Mouse (Mus musculus) heart, embryonic 16.5 days (tissue): ENCODE measurements around the gene Lrsam1. TPM values are rescaled to one million over a fixed set of nuclear protein-coding genes. Genes with fewer than 3 reads are reported as not detected.

Experiments
- ATAC-seq: fragments of 200-750 bp; cut with Nextera tagmentation; replicated peaks from 2 replicates; pipeline ENCODE4 v1.8.0; 2017; ENCODE audit warnings: moderate number of reproducible peaks; ENCODE audit not compliant: insufficient read depth, low FRiP score; ENCODE audit errors: extremely low read depth
- H3K27ac ChIP-seq: fragments of 300-500 bp; sonication (generic); 2 replicates; pipeline ENCODE4 v1.5.1; 2014; ENCODE audit warnings: mild to moderate bottlenecking, low read length, control low read depth, moderate library complexity
- H3K27me3 ChIP-seq: fragments of 300-500 bp; sonication (generic); 2 replicates; pipeline ENCODE4 v1.6.1; 2014; ENCODE audit warnings: low read length, mixed read lengths; ENCODE audit not compliant: control insufficient read depth, insufficient read depth
- H3K36me3 ChIP-seq: fragments of 300-500 bp; sonication (generic); 2 replicates; pipeline ENCODE4 v1.6.1; 2014; ENCODE audit not compliant: control insufficient read depth, insufficient read depth
- H3K4me1 ChIP-seq: fragments of 300-500 bp; sonication (generic); 2 replicates; pipeline ENCODE4 v1.6.1; 2014; ENCODE audit warnings: low read length, mixed read lengths; ENCODE audit not compliant: control insufficient read depth, insufficient read depth
- H3K4me2 ChIP-seq: fragments of 300-500 bp; sonication (generic); 2 replicates; pipeline ENCODE4 v1.6.1; 2014; ENCODE audit warnings: low read depth, mild to moderate bottlenecking, control low read depth, low read length
- H3K4me3 ChIP-seq: fragments of 300-500 bp; sonication (generic); 2 replicates; pipeline ENCODE4 v1.5.1; 2014; ENCODE audit warnings: mild to moderate bottlenecking, control low read depth, low read length
- H3K9ac ChIP-seq: fragments of 300-500 bp; sonication (generic); 2 replicates; pipeline ENCODE4 v1.6.1; 2014; ENCODE audit warnings: low read length, control low read depth
- H3K9me3 ChIP-seq: fragments of 300-500 bp; sonication (generic); replicated peaks from 2 replicates; pipeline ENCODE4 v1.6.1; 2016; ENCODE audit warnings: low read length; ENCODE audit not compliant: control insufficient read depth
- WGBS: fragments of 180-500 bp; shearing (Covaris S2); extraction: QIAGEN DNeasy Blood & Tissue Kit; methylation state at CpG from one replicate; pipeline ENCODE4 v1.1.7; 2014; 5-methylcytosine and 5-hydroxymethylcytosine counted together
- polyA plus RNA-seq: library from polyadenylated mRNA; unstranded; fragments of >200 nt; fragmentation: Nextera tagmentation; extraction: Ambion mirVana; gene quantifications from 2 replicates; pipeline ENCODE4 v1.2.1, GENCODE M21; 2015

Gene Lrsam1
- polyA plus RNA-seq, 1 experiment from 2014 or later = 8.8 TPM

DNA sequence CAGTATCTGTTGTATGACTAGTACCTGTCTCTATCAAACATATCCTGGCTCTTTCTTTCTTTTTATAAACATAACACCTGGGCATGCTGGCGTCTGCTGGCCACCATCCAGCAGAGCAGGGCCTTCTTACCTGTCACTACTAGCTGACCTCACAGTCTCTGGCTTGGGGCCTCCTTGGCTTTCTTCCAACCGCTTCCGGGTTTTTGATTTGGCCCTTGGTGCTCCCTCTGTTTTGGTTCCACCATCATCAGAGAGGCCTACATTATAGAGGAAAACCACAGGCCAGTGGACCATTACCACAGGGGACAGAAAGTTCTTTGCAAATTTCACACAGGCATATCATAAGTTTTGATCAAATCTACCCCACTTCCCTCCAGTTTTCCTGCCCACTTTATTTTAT, 28.0 kb upstream of the Lrsam1 start:
- no peaks in the 10 kb centered on the region for H3K27me3 ChIP-seq
- no peak overlapping the region for H3K4me2 ChIP-seq
- no peaks in the 10 kb centered on the region for H3K36me3 ChIP-seq
- WGBS = 52% methylated on average over 3 of the region's 3 CpGs
- ATAC-seq = no peak
- H3K27ac ChIP-seq = no peak overlapping the region
- 0 out of 2 replicates have a peak, but pooled peaks cover 3% of the 10 kb centered on the region for H3K4me1 ChIP-seq
- no peak overlapping the region for H3K4me3 ChIP-seq
- no peaks in the 10 kb centered on the region for H3K9me3 ChIP-seq
- no peak overlapping the region for H3K9ac ChIP-seq

GRCm38 (mm10) chr2:32985844-32986243, 24.4 kb upstream of the Lrsam1 start:
- no peak overlapping the region for H3K27ac ChIP-seq
- no peaks in the 10 kb centered on the region for H3K9me3 ChIP-seq
- H3K4me1 ChIP-seq = peaks cover 13% of the 10 kb centered on the region
- no peak overlapping the region for H3K9ac ChIP-seq
- H3K4me3 ChIP-seq = no peak overlapping the region
- no peak for ATAC-seq
- no peak overlapping the region for H3K4me2 ChIP-seq
- WGBS = 69% methylated on average over 8 of the region's 8 CpGs
- H3K27me3 ChIP-seq = no peaks in the 10 kb centered on the region
- H3K36me3 ChIP-seq = no peaks in the 10 kb centered on the region

DNA sequence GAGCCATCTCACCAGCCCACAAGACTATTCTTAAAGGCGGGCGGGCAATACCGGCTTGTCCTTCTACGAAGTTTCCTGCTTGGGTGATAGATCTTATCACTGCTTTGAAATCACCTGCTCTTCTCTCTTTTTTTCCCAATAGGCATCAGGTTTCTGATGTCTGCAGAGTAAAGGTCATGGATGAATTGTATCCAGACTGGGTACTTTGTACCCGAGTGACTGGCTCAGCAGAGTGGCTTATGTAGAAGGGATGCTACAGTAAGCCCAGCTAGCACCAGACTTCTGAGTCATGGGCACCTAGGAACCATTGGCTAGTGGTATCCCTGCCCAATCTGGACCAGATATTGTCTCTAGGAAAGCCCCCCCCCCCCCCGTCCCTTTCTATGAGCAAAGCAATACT, 22.2 kb upstream of the Lrsam1 start:
- no peak overlapping the region for H3K9ac ChIP-seq
- no peak for ATAC-seq
- no peak overlapping the region for H3K27ac ChIP-seq
- peaks cover 13% of the 10 kb centered on the region for H3K4me1 ChIP-seq
- H3K27me3 ChIP-seq = no peaks in the 10 kb centered on the region
- H3K9me3 ChIP-seq = no peaks in the 10 kb centered on the region
- H3K4me2 ChIP-seq = no peak overlapping the region
- no peak overlapping the region for H3K4me3 ChIP-seq
- 50% methylated on average over 6 of the region's 6 CpGs for whole genome bisulfite sequencing
- H3K36me3 ChIP-seq = no peaks in the 10 kb centered on the region

DNA sequence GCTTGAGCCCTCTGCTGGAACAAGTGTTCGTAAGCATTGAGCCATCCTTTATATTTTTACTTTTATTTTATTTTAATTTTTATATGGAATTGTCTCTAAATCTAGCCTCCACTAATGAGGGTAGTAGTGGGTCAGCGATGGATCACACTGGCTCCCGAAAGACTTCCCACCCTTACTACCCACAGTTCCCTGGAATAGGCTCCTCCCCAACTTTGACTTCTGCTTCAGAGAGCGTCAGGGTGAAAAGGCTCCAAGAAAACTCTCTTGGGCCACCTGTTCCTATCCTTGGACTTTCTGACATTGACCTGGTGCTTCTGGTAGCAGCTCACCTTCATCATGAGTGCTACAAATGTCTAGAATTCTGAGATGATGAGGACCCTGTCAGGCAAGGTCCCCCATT, 21.3 kb upstream of the Lrsam1 start:
- H3K4me3 ChIP-seq = peak overlapping the region; percentile 88
- peak overlapping the region; percentile 97 for H3K4me2 ChIP-seq
- no peaks in the 10 kb centered on the region for H3K27me3 ChIP-seq
- peaks cover 13% of the 10 kb centered on the region for H3K4me1 ChIP-seq
- no peaks in the 10 kb centered on the region for H3K36me3 ChIP-seq
- ATAC-seq = no peak
- H3K9ac ChIP-seq = peak overlapping the region; percentile 47
- H3K27ac ChIP-seq = no peak overlapping the region
- WGBS = 3% methylated on average over 4 of the region's 4 CpGs
- H3K9me3 ChIP-seq = no peaks in the 10 kb centered on the region

DNA sequence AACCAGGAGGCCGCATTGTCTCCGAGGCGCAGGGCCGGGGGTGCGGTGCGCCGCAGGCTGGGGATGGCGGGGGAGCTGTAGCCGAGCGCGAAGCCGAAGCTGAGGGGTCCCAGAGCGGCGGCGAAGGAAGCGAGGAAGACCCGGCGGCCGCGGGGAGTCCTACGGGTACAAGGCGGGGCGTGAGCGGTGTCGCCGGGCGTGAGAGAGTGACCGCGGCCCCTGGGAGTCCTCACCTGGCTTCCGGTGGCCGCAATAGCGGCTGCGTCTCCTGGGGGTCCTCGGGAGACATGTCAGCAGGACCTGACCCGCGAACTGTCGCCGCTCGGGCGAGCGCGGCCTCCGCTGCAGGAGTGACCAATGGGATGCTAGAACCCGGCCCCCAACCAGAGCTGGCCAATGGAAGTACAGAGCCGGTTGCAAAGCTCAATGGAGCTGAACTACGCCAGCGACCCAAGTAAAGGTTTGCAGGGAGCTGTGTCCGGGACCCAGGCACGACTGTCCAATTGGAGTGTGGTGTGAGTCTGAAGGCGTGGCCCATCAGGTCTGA, 20.4 kb upstream of the Lrsam1 start, which contains the start of gene Slc2a8:
TSS of gene Slc2a8 (minus strand) at position 359 of the 547 bp plus-strand sequence.
- peak within 1 kb of the TSS; percentile 88 for H3K4me3 ChIP-seq
- peaks cover 13% of the 10 kb centered on the region for H3K4me1 ChIP-seq
- H3K4me2 ChIP-seq = peak within 1 kb of the TSS; percentile 97
- peak within 1 kb of the TSS; percentile 92 for H3K9ac ChIP-seq
- H3K27ac ChIP-seq = peak within 1 kb of the TSS; percentile 71
- H3K36me3 ChIP-seq = no peaks in the 10 kb centered on the region
- under 1% methylated on average over 50 of the region's 50 CpGs for WGBS
- ATAC-seq = peak; percentile 99
- no peaks in the 10 kb centered on the region for H3K9me3 ChIP-seq
- no peaks in the 10 kb centered on the region for H3K27me3 ChIP-seq

DNA sequence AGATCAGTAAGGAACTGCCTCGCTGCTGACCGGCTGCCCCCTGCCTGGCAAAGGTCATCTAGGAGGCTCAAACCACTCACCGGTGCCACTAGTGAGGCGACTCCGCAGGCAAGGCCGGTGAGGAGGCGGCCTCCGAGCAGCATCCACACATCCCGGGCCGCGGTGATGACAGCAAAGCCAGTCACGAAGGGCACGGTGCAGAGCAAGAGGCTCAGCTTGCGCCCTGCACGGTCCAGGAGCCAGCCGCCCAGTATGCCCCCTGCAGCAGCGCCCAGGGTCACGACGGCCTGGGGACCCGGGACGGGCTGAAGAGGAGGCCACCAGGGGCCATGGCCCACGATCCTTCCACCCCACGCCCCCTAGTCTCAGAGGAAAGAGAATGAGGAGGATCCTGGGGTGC, 19.9 kb upstream of the Lrsam1 start:
- H3K27me3 ChIP-seq = no peaks in the 10 kb centered on the region
- peak overlapping the region; percentile 71 for H3K27ac ChIP-seq
- H3K36me3 ChIP-seq = no peaks in the 10 kb centered on the region
- no peaks in the 10 kb centered on the region for H3K9me3 ChIP-seq
- peaks cover 13% of the 10 kb centered on the region for H3K4me1 ChIP-seq
- H3K4me3 ChIP-seq = peak overlapping the region; percentile 88
- H3K4me2 ChIP-seq = peak overlapping the region; percentile 97
- peak overlapping the region; percentile 92 for H3K9ac ChIP-seq
- ATAC-seq = peak; percentile 32
- 2% methylated on average over 23 of the region's 23 CpGs for WGBS

GRCm38 (mm10) chr2:32979675-32980074, 18.3 kb upstream of the Lrsam1 start:
- Histone ChIP-seq H3K9me3 (no peaks in the 10 kb centered on the region), H3K9ac (no peak overlapping the region), H3K4me2 (no peak overlapping the region), H3K36me3 (0 out of 2 replicates have a peak, but pooled peaks cover 1% of the 10 kb centered on the region), H3K27me3 (no peaks in the 10 kb centered on the region), H3K4me3 (no peak overlapping the region), H3K27ac (no peak overlapping the region), H3K4me1 (peaks cover 13% of the 10 kb centered on the region)
- ATAC-seq = no peak
- WGBS = 85% methylated on average over 7 of the region's 7 CpGs

- Histone ChIP-seq H3K9ac (no peak overlapping the region), H3K27me3 (no peaks in the 10 kb centered on the region), H3K36me3 (peaks cover 10% of the 10 kb centered on the region; the same call in 1 of the 2 replicates), H3K4me1 (peaks cover 13% of the 10 kb centered on the region), H3K4me3 (no peak overlapping the region), H3K4me2 (no peak overlapping the region), H3K27ac (no peak overlapping the region), H3K9me3 (no peaks in the 10 kb centered on the region)
- WGBS = 58% methylated on average over 3 of the region's 3 CpGs
- no peak for ATAC-seq
Observed at GRCm38 (mm10) chr2:32978675-32979074, 17.3 kb upstream of the Lrsam1 start.

DNA sequence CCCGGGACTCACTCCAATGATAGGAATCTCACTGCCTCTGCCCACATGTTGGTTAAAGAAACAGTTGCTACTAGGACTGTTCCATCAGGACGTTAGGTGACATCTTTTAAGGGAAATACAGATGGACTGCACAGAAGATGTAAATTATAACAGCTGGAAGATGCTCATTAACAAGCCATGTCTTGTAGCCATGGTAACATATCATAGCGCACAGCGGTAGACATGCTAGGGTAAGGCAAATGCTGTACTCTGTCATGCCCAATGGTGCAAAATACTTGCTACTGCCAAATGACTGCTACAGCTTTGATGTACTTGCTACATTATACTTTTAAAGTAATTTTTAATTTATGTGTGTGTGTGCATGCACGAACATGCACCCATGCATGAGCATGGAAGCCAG, 15.7 kb upstream of the Lrsam1 start:
- Histone ChIP-seq H3K27ac (no peak overlapping the region), H3K4me3 (no peak overlapping the region), H3K4me1 (peaks cover 8% of the 10 kb centered on the region), H3K4me2 (no peak overlapping the region), H3K36me3 (peaks cover 12% of the 10 kb centered on the region), H3K27me3 (no peaks in the 10 kb centered on the region), H3K9ac (no peak overlapping the region), H3K9me3 (no peaks in the 10 kb centered on the region)
- no peak for ATAC-seq
- WGBS = 79% methylated on average over 5 of the region's 5 CpGs
